Mouse (Mus musculus): Measurements from ENCODE around the gene Fam83f. TPM values are rescaled to one million over a fixed set of nuclear protein-coding genes. Genes with fewer than 3 reads are reported as not detected.
A peak's percentile ranks its signal among the peaks of the same experiment; 100 is the strongest.

Gene Fam83f
- polyA plus RNA-seq, 1 experiment from 2014 or later, result 0.20 TPM

- Histone ChIP-seq H3K9ac (no peak overlapping the region), H3K4me2 (peak overlapping the region; percentile 25), H3K4me3 (no peak overlapping the region), H3K9me3 (replicated peaks) (no peaks in the 10 kb centered on the region), H3K36me3 (no peaks in the 10 kb centered on the region), H3K27me3 (replicated peaks) (no peaks in the 10 kb centered on the region), H3K4me1 (replicated peaks) (peaks cover 29% of the 10 kb centered on the region), H3K27ac (ENCODE audit: poor library complexity, severe bottlenecking) (0 out of 2 replicates have a peak overlapping the region, but pooled peaks have one; percentile 22)
- peak; percentile 51; the same call in 1 of the 2 replicates for ATAC-seq (ENCODE audit: insufficient number of reproducible peaks, low FRiP score)
- WGBS, result 19% methylated on average over 11 of the region's 11 CpGs
Observed at GRCm38 (mm10) chr15:80639071-80639702, 32.5 kb upstream of the Fam83f start.

- Histone ChIP-seq H3K27me3 (replicated peaks) (no peaks in the 10 kb centered on the region), H3K36me3 (no peaks in the 10 kb centered on the region), H3K27ac (ENCODE audit: poor library complexity, severe bottlenecking) (no peak overlapping the region), H3K4me1 (replicated peaks) (peaks cover 25% of the 10 kb centered on the region), H3K9me3 (replicated peaks) (no peaks in the 10 kb centered on the region), H3K4me3 (no peak overlapping the region), H3K9ac (no peak overlapping the region), H3K4me2 (no peak overlapping the region)
- 68% methylated on average over 3 of the region's 3 CpGs for WGBS
- ATAC-seq (ENCODE audit: insufficient number of reproducible peaks, low FRiP score), result no peak
Observed at GRCm38 (mm10) chr15:80639874-80640273, 31.8 kb upstream of the Fam83f start.

DNA sequence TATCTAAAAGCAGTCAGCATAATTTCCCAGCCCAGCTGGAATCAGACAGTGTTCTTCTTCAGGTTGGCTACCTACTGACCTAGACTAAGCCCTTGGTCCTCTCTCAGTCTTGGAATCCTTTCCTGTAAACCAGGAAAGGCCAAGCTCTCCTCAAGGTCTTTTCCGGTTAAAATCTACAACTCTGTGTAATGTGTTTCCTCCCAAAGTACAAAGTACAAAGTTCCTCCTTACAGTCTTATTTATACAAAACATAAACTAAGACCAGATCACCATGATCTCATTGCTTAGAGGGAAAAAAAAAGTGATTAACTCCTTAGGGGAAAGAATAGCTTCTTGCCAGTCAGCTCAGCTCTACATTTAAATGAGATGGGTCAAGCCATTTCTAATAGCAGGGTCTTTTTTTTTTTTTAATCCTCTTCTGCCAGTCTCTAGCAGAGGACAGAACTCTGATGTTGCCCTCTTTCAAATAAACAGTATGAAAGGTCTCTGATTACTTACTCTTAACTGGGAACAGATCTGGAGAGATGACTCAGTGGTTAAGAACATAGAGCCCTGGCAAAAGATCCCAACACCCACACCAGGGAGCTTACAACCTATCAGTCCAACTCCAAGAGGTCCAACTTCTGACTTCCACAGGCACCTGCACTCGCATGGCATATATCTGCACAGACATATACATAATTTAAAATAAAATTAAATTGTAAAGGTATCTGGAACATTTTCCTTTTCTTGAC, 29.8 kb upstream of the Fam83f start:
- H3K4me2 ChIP-seq, result no peak overlapping the region
- no peak for ATAC-seq (ENCODE audit: insufficient number of reproducible peaks, low FRiP score)
- 76% methylated on average over 2 of the region's 2 CpGs for WGBS

GRCm38 (mm10) chr15:80645006-80645797, 26.4 kb upstream of the Fam83f start:
- Histone ChIP-seq H3K9me3 (replicated peaks) (no peaks in the 10 kb centered on the region), H3K4me3 (no peak overlapping the region), H3K9ac (no peak overlapping the region), H3K36me3 (no peaks in the 10 kb centered on the region), H3K27me3 (replicated peaks) (0 out of 2 replicates have a peak, but pooled peaks cover 9% of the 10 kb centered on the region), H3K4me1 (replicated peaks) (peaks cover 22% of the 10 kb centered on the region), H3K27ac (ENCODE audit: poor library complexity, severe bottlenecking) (no peak overlapping the region), H3K4me2 (no peak overlapping the region)
- ATAC-seq (ENCODE audit: insufficient number of reproducible peaks, low FRiP score), result no peak
- 76% methylated on average over 17 of the region's 17 CpGs for WGBS

More for the DNA sequence above, 29.8 kb upstream of the Fam83f start:
- Histone ChIP-seq H3K9ac (no peak overlapping the region), H3K36me3 (no peaks in the 10 kb centered on the region), H3K4me1 (replicated peaks) (peaks cover 33% of the 10 kb centered on the region), H3K4me3 (no peak overlapping the region), H3K27ac (ENCODE audit: poor library complexity, severe bottlenecking) (no peak overlapping the region), H3K9me3 (replicated peaks) (no peaks in the 10 kb centered on the region), H3K27me3 (replicated peaks) (no peaks in the 10 kb centered on the region)

DNA sequence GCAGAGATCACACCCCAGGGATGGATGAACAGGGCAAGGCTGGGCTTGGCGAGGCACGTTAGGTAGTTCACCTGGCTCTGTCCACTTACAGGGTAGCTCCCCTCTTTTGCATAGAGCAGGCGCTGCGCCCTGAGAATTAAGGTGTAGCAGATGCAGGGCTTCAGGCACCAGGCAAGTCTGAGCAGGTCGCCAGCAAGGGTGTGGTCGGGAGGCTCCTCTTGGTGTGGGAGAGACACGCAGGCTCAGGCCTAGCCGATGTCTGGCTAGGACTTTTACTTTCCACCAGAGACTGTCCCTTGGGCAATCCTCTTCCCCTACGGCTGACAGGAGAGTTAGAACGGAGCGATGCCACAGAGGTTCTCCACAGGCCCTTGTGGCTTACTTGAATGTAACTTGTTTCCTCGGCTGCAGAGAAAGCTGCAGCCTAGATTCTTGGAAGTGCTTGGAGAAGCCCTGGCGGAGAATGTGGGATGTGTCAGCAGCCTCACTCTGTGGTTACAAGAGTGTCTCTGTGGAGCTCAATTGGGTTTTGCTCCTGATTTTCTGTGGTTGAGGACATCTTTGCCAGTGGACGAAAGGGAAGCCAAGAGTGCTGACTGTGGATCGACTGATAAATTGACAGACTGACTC, 22.6 kb upstream of the Fam83f start:
- 66% methylated on average over 15 of the region's 15 CpGs for WGBS
- H3K36me3 ChIP-seq, result no peaks in the 10 kb centered on the region
- ATAC-seq (ENCODE audit: insufficient number of reproducible peaks, low FRiP score), result no peak

DNA sequence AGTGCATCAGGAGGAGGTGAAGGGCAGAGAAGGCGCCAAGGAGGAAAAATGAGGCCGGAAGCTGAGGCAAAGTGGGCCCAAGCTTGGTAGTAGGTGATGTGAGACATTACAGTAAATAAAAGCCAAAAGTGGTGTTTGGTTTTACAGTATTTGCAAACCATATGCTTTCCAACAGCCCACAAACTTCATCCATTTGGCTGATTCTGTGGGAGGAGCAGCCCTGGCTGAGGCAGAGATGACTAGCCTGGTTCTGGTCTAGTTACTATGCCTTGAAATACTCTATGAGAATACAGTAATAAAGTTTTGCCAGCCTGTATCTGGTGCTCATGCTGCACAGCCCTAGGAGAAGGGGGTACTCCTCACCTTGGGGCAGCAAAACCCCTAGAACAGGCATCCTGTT, 21.2 kb upstream of the Fam83f start:
- no peak overlapping the region for H3K27ac ChIP-seq (ENCODE audit: poor library complexity, severe bottlenecking)
- 88% methylated on average over 2 of the region's 2 CpGs for WGBS
- H3K36me3 ChIP-seq, result no peaks in the 10 kb centered on the region
- H3K9ac ChIP-seq, result no peak overlapping the region
- no peak for ATAC-seq (ENCODE audit: insufficient number of reproducible peaks, low FRiP score)
- H3K27me3 ChIP-seq (replicated peaks), result peaks cover 11% of the 10 kb centered on the region; the same call in 1 of the 2 replicates
- H3K4me3 ChIP-seq, result no peak overlapping the region
- peaks cover 29% of the 10 kb centered on the region for H3K4me1 ChIP-seq (replicated peaks)
- H3K4me2 ChIP-seq, result no peak overlapping the region
- H3K9me3 ChIP-seq (replicated peaks), result no peaks in the 10 kb centered on the region

More for the DNA sequence above, 22.6 kb upstream of the Fam83f start:
- Histone ChIP-seq H3K4me2 (no peak overlapping the region), H3K4me3 (no peak overlapping the region), H3K9me3 (replicated peaks) (no peaks in the 10 kb centered on the region), H3K4me1 (replicated peaks) (peaks cover 31% of the 10 kb centered on the region), H3K27ac (ENCODE audit: poor library complexity, severe bottlenecking) (no peak overlapping the region), H3K9ac (no peak overlapping the region), H3K27me3 (replicated peaks) (peaks cover 9% of the 10 kb centered on the region; the same call in 1 of the 2 replicates)

DNA sequence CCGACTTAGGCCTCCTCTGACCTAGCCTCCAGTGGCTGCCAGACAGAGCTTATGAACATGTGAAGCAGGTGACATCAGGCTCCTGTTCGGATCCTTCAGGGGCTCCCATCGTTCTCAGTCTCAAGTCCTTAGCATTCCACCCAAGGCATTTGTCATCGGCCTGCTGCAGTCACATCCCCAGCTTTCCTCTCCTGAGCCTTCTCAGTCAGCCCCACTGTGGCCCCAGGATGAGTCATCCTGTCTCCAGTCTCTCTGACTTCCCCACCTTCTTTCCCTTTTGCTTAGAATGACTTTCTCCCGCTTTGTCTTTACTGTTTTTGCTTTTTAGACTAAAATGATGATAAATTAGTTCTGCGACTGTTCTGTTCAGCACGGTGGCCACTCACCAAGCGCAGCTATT, 17.8 kb upstream of the Fam83f start:
- H3K27me3 ChIP-seq (replicated peaks), result peaks cover 5% of the 10 kb centered on the region; the same call in 1 of the 2 replicates
- no peak overlapping the region for H3K4me2 ChIP-seq
- no peak for ATAC-seq (ENCODE audit: insufficient number of reproducible peaks, low FRiP score)
- peaks cover 13% of the 10 kb centered on the region for H3K4me1 ChIP-seq (replicated peaks)
- H3K36me3 ChIP-seq, result no peaks in the 10 kb centered on the region
- 54% methylated on average over 8 of the region's 8 CpGs for WGBS
- no peaks in the 10 kb centered on the region for H3K9me3 ChIP-seq (replicated peaks)
- H3K9ac ChIP-seq, result no peak overlapping the region
- no peak overlapping the region for H3K4me3 ChIP-seq
- H3K27ac ChIP-seq (ENCODE audit: poor library complexity, severe bottlenecking), result no peak overlapping the region

GRCm38 (mm10) chr15:80658815-80659471, 12.7 kb upstream of the Fam83f start:
- no peak overlapping the region for H3K9ac ChIP-seq
- ATAC-seq (ENCODE audit: insufficient number of reproducible peaks, low FRiP score), result no peak

DNA sequence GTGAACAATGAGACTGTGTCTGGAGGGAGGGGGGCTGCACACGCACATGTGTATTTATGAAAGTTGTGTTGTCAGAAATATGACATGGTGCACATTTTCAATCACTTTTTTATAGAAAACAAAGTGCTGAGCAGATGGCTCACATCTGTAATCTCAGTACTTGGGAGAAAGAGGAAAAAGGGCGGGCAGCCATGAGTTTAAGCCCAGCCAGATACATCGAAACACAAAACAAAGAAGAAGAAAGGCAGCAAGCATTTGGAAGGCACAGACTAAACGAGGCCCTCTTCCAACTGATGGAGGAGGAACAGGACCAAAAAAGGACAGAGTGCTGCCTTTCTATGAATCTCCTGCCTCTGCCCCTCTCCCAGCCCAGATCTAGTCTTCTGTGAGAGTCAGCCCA, 10.7 kb upstream of the Fam83f start:
- WGBS, result 50% methylated on average over 4 of the region's 4 CpGs
- no peaks in the 10 kb centered on the region for H3K36me3 ChIP-seq
- no peak overlapping the region for H3K4me2 ChIP-seq
- peaks cover 14% of the 10 kb centered on the region for H3K4me1 ChIP-seq (replicated peaks)
- H3K27ac ChIP-seq (ENCODE audit: poor library complexity, severe bottlenecking), result no peak overlapping the region
- H3K4me3 ChIP-seq, result no peak overlapping the region
- ATAC-seq (ENCODE audit: insufficient number of reproducible peaks, low FRiP score), result no peak
- H3K9ac ChIP-seq, result no peak overlapping the region
- H3K27me3 ChIP-seq (replicated peaks), result 0 out of 2 replicates have a peak, but pooled peaks cover 4% of the 10 kb centered on the region
- H3K9me3 ChIP-seq (replicated peaks), result no peaks in the 10 kb centered on the region

More at GRCm38 (mm10) chr15:80658815-80659471, 12.7 kb upstream of the Fam83f start:
- 66% methylated on average over 6 of the region's 6 CpGs for WGBS
- H3K27ac ChIP-seq (ENCODE audit: poor library complexity, severe bottlenecking), result no peak overlapping the region
- H3K27me3 ChIP-seq (replicated peaks), result 0 out of 2 replicates have a peak, but pooled peaks cover 7% of the 10 kb centered on the region
- H3K4me1 ChIP-seq (replicated peaks), result peaks cover 7% of the 10 kb centered on the region
- H3K4me3 ChIP-seq, result no peak overlapping the region
- no peak overlapping the region for H3K4me2 ChIP-seq
- H3K36me3 ChIP-seq, result no peaks in the 10 kb centered on the region
- H3K9me3 ChIP-seq (replicated peaks), result no peaks in the 10 kb centered on the region

GRCm38 (mm10) chr15:80664444-80664843, 7.2 kb upstream of the Fam83f start:
- H3K36me3 ChIP-seq, result no peaks in the 10 kb centered on the region
- H3K27me3 ChIP-seq (replicated peaks), result peaks cover 4% of the 10 kb centered on the region
- H3K4me2 ChIP-seq, result no peak overlapping the region
- no peaks in the 10 kb centered on the region for H3K9me3 ChIP-seq (replicated peaks)
- H3K4me3 ChIP-seq, result no peak overlapping the region
- peaks cover 14% of the 10 kb centered on the region for H3K4me1 ChIP-seq (replicated peaks)
- WGBS, result 50% methylated on average over 4 of the region's 4 CpGs
- no peak overlapping the region for H3K9ac ChIP-seq
- ATAC-seq (ENCODE audit: insufficient number of reproducible peaks, low FRiP score), result no peak
- H3K27ac ChIP-seq (ENCODE audit: poor library complexity, severe bottlenecking), result no peak overlapping the region
